Mouse (Mus musculus) MEL (cell line): ENCODE results near the gene Zfp951. TPM values are rescaled to one million over a fixed set of nuclear protein-coding genes. Genes with fewer than 3 reads are reported as not detected.
"Not testable (repeated sequence)": the region's sequence is repeated elsewhere in the genome, so short reads cannot be mapped to it uniquely, and the experiment has no call there.

Source experiments
- DNase-seq: peaks from one replicate; pipeline ENCODE4 v3.0.0; 2011; ENCODE audit warnings: low read depth, low spot score
- H3K27ac ChIP-seq: 2 replicates; pipeline ENCODE4 v1.5.1; 2012; ENCODE audit warnings: low read depth, mild to moderate bottlenecking, control low read depth, low read length, moderate library complexity; ENCODE audit not compliant: control insufficient read depth
- H3K27me3 ChIP-seq, 2 experiments: fragments of 150-350 bp in 1 of 2; sonication (generic) in 1 of 2; 2 replicates each; pipeline ENCODE4 v1.6.1; 2012; ENCODE audit warnings: low read length in 2 of 2, mild to moderate bottlenecking in 2 of 2, improper control_type of control experiment in 1 of 2, moderate library complexity in 1 of 2; ENCODE audit not compliant: insufficient read depth in 2 of 2, control insufficient read depth in 1 of 2
- H3K36me3 ChIP-seq, 2 experiments: 2 replicates each; pipeline ENCODE4 v1.6.1; 2012 to 2014; ENCODE audit warnings: low read length in 2 of 2, improper control_type of control experiment in 1 of 2, inconsistent platforms in 1 of 2, mild to moderate bottlenecking in 1 of 2; ENCODE audit not compliant: insufficient read depth in 2 of 2, control insufficient read depth in 1 of 2
- H3K4me1 ChIP-seq, 2 experiments: fragments of 150-350 bp in 1 of 2; sonication (generic) in 1 of 2; 2 replicates each; pipeline ENCODE4 v1.6.1; 2012; ENCODE audit warnings: low read length in 2 of 2, improper control_type of control experiment in 1 of 2, mild to moderate bottlenecking in 1 of 2; ENCODE audit not compliant: insufficient read depth in 2 of 2, control insufficient read depth in 1 of 2
- H3K4me3 ChIP-seq, 2 experiments: fragments of 150-350 bp in 1 of 2; sonication (generic) in 1 of 2; 2 replicates each; pipeline ENCODE4 v1.5.1; 2012; ENCODE audit warnings: low read depth in 2 of 2, low read length in 2 of 2, mild to moderate bottlenecking in 2 of 2, moderate library complexity in 2 of 2, control low read depth in 1 of 2, improper control_type of control experiment in 1 of 2; ENCODE audit not compliant: control insufficient read depth in 1 of 2, insufficient read depth in 1 of 2
- H3K79me2 ChIP-seq: 2 replicates; pipeline ENCODE4 v1.6.1; 2012; ENCODE audit warnings: mild to moderate bottlenecking, low read length, moderate library complexity; ENCODE audit not compliant: control insufficient read depth, poor library complexity, insufficient read depth
- H3K9ac ChIP-seq: 2 replicates; pipeline ENCODE4 v1.6.1; 2012; ENCODE audit warnings: low read depth, mild to moderate bottlenecking, control low read depth, low read length, moderate library complexity; ENCODE audit not compliant: control insufficient read depth, poor library complexity, severe bottlenecking
- H3K9me3 ChIP-seq: fragments of 150-350 bp; sonication (generic); replicated peaks from 2 replicates; pipeline ENCODE4 v1.6.1; 2012; ENCODE audit warnings: mild to moderate bottlenecking, low read length, improper control_type of control experiment, moderate library complexity; ENCODE audit not compliant: insufficient read depth
- BHLHE40 ChIP-seq: IDR thresholded peaks from 2 replicates; pipeline ENCODE4 v1.6.1; 2012; ENCODE audit warnings: low read depth, mild to moderate bottlenecking, inconsistent platforms, low read length, improper control_type of control experiment, borderline replicate concordance
- MXI1 ChIP-seq: IDR thresholded peaks from 2 replicates; pipeline ENCODE4 v1.6.1; 2011; ENCODE audit warnings: mild to moderate bottlenecking, low read depth, low read length, improper control_type of control experiment
- polyA plus RNA-seq, 2 experiments: library from polyadenylated mRNA; stranded (reverse) in 1 of 2; unstranded in 1 of 2; fragments of >175 nt in 1 of 2; fragments of >200 nt in 1 of 2; gene quantifications; 2 replicates each; pipeline versions ENCODE4 v1.2.1 to v1.2.4; 2012; ENCODE audit warnings: low replicate concordance in 2 of 2, low read depth in 1 of 2; ENCODE audit not compliant: insufficient read length in 2 of 2, insufficient read depth in 1 of 2, missing spikeins in 1 of 2
- total RNA-seq: library from RNA; depleted of rRNA; stranded (reverse); fragments of 300-350 nt; gene quantifications from 2 replicates; pipeline ENCODE4 v1.2.3, GENCODE M21; 2012; rRNA removed

Zfp951 gene
- total RNA-seq = 1.5 and 2.2 TPM in 2 replicates
- 100 to 1,000 TPM in 1 of 2 experiments, 1 to 10 TPM in 1; 2.1 to 234 TPM for polyA plus RNA-seq

DNA sequence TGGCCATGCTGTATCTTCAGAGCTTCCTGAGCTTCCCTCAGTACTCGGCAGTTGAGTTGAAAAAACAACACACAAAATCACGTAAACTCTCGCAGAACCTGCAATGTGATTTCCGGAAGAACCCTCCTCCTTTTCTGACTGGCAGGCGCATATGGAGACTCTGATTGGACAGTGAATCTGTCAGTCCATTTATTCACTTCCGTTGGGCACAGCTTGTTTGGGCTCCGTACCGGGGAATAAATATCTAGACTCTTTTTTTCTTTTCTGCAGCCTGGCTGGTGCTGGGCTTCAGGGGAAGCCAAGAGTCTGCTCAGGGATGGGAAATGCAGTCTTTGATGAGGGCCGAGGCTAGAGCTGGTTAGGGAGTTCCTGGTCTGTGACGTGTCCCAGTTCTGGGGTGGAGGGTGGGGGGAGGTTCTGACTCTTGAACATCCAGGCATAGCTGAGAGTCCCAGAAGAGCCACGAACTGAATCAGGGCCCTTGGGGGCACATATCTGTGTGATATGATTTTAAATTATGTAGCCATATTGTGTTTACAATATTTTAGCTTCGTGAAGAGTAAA lies at the start of gene Zfp951:
TSS of gene Zfp951 (minus strand) at position 109 of the 564 bp plus-strand sequence.
- not testable (repeated sequence) for H3K27me3 ChIP-seq, DNase-seq, H3K9me3 ChIP-seq, H3K79me2 ChIP-seq, H3K36me3 ChIP-seq, H3K4me1 ChIP-seq
- H3K27ac ChIP-seq = peak within 1 kb of the TSS; percentile 23
- peak within 1 kb of the TSS; percentile 53 to 90 for H3K4me3 ChIP-seq
- H3K9ac ChIP-seq = peak within 1 kb of the TSS; percentile 53

DNA sequence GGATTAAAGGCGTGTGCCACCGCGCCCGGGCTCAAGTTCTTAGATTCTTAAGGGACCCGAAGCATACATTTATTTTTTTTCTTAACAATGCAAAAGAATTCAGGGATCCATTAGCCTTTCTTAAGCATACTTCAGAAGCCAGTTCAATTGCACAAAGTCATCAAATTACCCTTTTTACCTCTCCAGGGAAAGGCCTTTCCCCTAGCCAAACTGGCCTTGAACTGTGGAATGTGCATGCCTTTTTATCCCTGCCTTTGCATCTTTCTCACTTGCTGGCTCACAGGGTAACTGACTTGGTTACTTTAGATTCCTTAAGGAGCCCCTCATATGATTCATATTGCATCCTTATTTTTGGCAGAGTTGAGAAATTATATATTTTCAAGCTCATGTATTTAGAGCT lies 46.7 kb upstream of the Zfp951 start:
- not testable (repeated sequence) for H3K4me1 ChIP-seq, H3K9me3 ChIP-seq, H3K4me3 ChIP-seq, H3K27ac ChIP-seq, H3K36me3 ChIP-seq, H3K79me2 ChIP-seq, H3K9ac ChIP-seq, H3K27me3 ChIP-seq, DNase-seq

DNA sequence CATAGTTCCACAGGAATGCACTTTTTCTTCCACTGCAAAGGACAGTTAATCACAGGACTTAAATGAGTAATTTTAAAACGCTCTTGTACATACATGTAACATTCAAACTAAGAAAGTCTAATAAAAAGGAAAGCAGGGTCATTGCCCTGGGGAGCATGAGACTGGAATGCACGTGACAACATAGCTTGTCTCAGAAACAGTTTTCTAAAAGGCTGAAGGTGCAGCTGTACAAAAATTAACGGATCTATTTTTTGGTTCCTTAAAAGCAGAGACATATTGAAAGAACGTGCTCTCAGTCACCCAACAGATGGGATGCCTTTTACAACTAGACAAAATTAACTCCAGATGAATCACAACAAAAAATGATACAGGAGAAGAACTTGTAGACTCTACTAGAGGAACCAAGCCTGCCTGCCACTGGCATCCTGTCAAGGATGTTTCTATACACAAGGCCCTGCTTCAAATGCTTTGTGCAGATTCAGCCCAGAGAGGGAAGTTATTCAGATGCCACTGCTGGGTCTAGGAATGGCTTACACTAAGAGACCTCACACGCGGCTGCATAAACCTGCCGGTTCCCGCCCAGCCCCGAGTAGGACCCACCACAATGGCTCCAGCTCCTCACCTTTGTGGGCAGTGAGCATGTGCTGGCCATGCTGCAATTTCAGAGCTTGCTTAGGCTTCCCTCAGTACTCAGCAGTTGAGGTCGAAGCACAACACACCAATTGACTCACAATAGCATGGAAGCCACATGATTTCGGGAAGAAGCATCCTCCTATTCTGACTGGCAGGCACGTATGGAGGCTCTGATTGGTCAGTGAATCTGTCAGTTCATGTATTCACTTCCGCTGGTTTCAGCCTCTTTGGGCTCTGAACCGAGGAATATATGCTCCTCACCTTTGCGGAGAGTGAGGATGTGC lies 567 bp downstream of the Zfp951 start:
- TF ChIP-seq MXI1 (peak; percentile 55; the same call in 1 of the 2 replicates), BHLHE40 (peak; percentile 27; the same call in 1 of the 2 replicates)
- TF ChIP-seq, all 39 proteins: peak for 2; not testable (repeated sequence) for 37
- peak overlapping the region; percentile 23 for H3K27ac ChIP-seq

DNA sequence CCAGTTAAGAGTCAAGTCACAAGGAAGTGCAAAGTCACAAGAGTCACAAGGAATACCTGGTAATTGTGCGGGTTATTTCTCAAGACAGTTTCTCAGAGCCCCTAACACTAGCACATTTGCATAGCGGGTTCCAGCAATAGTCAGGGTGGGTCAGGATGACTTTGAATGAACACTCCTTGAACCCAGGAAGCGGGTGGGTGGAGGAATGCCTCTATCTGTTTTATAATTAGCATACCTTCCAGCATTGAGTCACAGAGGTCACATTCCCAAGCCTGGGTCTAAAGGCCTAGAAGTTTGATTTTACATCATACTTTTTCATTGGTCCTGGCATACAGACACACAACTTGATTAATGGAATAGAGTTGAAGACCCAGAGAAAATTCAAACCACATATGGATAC lies 5.3 kb downstream of the Zfp951 start:
- H3K36me3 ChIP-seq, H3K79me2 ChIP-seq, H3K27ac ChIP-seq, DNase-seq, H3K27me3 ChIP-seq, H3K9me3 ChIP-seq, H3K4me3 ChIP-seq, H3K4me1 ChIP-seq, H3K9ac ChIP-seq: not testable (repeated sequence)

More for the DNA sequence above, 567 bp downstream of the Zfp951 start:
- H3K9me3 ChIP-seq, H3K36me3 ChIP-seq, H3K27me3 ChIP-seq, H3K4me1 ChIP-seq, H3K79me2 ChIP-seq: not testable (repeated sequence)
- DNase-seq = peak; percentile 41
- Histone ChIP-seq H3K9ac (peak overlapping the region; percentile 53), H3K4me3 (peak overlapping the region; percentile 53 to 90)
